Mouse (Mus musculus) fibroblast of lung, adult 2 months (primary cell): ENCODE data around the gene Mcrip2.
A peak's percentile ranks its signal among the peaks of the same experiment; 100 is the strongest.

Source experiments
- DNase-seq: peaks from one replicate; pipeline ENCODE4 v3.0.0-alpha.2; 2011; ENCODE audit warnings: low read depth

The Mcrip2 gene

DNA sequence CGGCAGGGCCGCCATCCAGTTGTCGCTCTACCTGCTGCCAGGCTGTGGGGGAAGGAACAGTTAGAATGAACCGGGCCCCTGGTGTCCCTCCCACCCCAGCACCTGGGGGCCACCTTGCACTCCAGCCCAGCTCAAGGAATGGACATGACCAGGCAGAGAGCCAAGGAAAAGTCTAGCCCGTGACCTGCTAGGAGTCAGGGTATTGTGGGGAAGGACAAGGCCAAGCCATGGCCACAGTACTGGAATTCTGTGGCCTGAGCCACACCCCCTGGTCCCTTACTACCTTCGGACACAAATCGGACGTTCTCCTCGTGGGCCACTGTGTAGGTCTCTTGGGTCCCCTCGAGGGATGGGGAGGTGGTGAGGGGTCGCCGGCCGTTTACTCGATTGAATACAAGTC is 4.3 kb downstream of the Mcrip2 start:
- DNase-seq = no peak

DNA sequence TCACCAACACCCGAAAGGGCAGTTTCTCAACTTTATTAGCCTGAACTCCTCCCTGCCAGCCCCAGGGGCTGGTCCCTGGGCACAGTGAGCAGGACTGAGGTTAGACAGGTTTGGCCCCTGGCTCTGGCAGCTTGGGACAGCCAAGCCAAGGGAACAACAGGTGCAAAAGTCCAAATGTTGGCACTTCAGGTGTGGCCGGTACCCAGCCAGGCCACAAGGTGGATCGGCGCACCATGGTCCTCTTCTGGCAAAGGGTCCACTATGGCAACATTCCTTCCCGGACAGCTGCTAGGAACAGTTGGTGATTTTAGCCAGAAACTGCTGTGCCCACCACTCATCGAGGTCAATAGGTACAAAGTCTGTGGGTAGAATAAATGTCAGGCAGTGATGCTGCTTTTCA is 4.9 kb downstream of the Mcrip2 start:
- DNase-seq = no peak

DNA sequence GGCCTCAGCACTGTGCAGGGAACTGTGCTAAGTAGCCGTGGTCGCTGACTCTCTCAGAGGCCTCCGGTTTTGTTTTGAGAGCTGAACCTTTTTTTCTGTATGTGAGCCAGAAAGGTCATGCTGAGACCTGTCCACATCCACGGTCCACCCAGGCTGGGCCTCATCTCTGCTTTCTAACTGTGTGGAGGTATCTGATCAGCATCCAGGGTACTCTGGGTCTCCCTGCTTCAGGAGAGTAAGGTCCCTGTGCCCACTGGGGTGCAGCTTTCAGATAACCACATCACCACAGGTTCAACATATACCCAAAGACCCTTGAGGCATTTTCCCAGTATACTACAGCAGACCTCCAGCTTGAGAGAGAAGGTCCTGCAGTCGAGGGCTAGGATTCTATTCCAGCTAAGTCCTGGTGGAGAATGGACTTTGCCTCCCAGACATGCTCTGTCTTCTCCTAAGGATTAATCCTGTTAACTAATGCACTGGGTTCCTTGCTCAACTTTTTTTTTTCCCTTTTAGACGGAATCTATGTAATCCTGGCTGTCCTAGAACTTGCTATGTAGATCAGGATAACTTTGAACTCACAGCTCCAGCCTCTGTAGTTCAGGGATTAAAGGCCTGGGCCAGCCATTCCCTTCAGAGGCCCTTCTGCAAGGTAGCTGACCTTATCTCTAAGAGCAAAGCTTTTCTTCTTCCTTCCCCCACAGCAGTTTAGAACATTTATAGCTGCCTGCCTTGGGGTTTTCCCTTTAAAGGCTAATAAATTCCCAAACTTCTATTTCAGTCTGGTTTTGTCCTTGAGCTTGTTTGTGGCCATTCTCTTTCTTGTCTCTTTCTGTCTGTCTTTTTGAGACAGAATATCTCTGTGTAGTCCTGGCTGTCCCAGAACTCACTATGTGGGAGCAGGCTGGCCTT is 6.6 kb downstream of the Mcrip2 start:
- no peak for DNase-seq

DNA sequence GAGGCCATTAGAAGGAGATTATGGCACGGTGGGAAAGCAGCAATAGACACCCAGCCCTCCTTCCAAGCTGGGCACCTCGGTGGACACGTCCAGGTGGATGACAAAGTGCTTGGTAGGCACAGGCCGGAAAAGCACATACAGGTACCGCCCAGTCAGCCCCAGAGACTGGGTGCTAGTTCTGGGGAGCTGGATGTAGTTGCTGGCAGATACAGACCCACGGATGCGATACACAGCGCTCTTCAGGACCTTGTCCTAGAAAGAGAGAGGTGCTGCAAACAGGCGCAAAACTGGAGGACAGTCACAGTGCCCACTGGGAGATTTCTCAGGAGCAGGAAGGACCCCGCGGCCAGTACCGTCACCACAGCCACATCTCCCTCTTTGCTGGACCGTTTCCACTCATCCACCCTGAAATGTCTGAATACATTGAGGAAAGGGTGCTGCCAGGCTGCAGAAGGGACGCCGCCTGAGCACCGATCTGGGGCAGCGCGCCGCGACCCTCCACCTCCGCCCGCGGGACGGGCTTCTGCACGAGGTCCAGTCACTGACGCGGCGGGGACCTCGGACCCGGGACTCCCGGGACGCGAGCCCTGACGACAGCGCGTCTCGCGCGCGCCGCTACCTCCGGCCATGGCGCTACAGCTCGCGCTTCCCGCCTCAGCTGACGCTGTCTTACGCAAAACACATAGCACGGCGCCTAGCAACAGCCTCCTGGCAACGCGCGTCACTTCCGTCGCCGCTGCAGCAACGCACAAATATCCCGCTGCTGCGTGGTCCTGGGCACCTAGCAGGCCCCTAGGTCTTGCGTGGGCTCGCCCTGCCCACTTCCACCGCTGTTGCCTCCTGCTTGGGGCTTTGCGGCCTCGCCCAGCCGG is 7.5 kb downstream of the Mcrip2 start, which contains the start of gene Wdr90:
Gene Wdr90 (minus strand): TSS at position 670 of the 872 bp plus-strand sequence.
- DNase-seq = peak; percentile 86

DNA sequence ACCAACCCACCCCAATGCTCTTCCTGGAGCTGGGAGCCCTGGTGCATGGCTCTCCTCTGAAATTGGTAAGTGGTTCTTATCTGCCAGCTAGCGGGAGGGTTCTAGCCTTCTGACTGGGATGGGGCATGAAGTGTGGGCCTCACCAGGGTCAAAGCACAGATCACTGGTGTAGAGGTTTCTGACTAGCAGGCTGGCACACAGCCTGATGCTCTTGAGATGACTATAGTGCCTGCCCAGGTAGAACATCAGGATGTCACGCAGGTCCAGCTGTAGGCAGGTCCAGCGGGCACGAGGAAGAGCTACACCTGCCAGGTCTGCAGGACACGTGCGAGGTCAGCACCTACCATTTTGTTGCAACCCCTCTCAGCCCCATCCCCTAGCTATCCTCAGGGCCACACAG is 8.3 kb downstream of the Mcrip2 start:
- DNase-seq = no peak

DNA sequence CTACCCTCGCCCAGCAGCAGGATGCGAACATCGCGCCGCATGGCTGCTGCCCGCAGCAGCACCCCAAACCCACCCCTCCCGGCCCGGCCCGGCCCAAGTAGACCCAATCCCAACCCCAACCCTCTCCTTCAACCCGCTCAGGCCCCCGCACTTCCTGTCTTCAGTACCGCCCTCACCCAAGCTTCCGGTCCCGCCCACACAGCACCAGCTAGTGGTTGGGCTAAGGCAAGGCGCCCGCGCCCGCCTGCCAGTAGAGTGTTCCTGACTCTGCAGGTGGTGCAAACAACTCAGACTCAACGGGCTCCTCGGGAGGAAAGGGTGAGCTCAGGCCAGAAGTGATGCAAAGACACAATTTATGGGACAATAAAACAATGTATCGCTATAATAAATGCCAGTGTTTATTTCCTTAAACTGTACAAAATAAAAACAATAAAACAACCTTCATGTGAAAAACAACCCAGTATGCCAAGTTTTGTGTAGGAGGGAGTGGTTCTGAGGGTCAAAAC is 24.1 kb downstream of the Mcrip2 start, which contains the start of gene Rhot2:
Gene Rhot2 (minus strand): TSS at position 456 of the 506 bp plus-strand sequence.
- peak; percentile 78 for DNase-seq

DNA sequence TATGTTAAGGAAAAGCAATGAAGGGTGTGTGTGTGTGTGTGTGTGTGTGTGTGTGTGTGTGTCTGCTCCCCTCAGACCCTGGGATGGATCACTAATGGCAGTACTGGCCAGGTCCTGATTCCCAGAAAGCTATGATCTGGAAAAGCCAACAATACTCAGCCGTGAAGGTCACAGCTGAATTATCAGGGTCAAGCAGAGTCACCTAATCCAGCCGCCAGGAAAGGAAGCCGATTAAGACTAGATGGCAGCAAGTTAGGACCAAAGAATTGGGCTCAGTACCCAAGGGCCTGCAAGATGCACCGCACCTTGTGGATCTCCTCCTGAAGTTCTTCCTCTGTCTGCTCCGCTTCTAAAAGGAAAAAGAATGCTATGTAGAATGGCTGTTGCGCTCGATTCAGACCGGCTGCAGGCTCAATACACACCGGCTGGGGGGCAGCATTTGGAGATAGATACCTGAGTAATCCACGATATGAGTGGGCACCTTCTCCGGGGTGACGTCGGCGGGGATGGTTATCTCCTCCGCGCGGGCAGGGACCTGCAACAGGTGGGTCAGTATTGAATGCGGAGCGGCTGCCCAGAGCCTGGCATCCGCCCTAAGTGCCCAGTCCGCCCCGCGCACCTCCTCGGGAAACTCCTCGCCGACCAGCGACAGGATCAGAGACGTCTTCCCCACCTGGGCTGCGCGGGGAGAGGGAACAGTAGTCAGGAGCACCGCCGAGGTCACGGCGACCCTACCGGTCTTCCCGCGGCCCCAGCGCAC is 24.7 kb downstream of the Mcrip2 start:
- DNase-seq = no peak

DNA sequence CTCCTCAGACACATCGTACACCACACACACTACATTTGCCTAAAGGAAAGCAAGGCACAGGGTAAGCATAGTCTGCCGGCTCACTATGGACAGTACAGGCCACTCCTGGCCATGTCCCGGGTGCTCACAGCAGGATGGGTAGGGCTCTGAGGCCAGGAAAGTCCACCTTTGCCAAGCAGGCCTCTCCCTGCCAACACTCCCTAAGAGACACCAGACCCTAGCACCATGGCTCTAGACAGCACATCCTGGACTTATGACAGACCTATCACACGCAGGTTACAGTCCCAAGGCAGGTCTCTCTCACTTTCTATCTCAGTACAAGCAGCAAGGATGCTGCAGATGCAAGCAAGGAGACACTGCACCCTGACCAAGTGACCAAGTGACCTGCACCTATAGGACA is 25.4 kb downstream of the Mcrip2 start:
- no peak for DNase-seq

DNA sequence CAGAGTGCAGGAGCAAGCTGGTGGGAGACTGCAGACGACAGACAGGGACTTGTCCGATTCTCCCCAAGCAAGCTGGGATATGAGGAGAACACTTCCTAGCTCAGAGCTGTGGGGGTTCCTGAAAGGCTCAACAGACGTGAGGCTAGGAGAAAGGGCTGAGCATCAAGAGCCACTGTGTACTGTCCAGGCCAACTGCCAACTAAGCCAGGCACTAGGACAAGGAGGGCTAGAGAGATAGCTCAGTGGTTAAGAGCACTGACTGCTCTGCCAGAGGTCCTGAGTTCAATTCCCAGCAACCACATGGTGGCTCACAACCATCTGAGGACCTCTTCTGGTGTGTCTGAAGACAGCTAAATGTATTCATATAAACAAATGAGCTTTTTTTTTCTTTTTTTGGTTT is 26.1 kb downstream of the Mcrip2 start:
- no peak for DNase-seq

DNA sequence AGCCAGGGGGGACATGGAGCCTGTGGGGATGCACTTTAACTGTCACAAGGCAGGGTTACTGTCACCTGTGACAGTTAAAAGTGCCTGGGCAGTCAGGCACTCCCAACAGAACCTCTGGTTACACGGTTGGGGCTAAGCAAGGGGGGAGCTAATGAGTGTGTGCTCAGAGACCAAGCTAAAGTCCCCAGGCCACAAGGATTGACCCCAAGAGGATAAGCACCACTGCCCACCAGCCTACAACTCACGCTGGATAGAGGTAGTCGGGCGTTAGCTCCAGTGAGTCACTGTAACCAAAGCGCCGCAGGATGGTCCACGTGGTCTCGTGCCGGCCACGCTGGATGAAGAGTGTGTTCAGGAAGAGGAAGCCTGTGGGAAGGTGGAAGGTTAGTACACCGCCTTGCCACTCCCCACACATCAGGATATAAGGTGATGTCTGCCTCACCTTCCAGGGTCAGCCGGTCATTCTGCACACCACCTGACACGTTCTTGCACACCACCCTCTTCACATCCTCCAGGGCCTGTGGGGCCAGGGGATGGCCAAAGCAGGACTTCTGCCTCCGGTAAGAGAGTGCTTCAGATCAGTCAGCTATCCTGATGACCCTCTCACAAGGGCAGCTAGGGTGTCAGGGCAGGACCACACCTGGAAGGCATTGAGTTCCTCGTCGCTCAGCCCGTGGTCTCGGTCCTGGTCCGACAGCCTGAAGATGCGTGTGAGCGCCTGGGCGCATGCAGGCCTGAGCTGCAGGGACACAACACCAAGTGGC is 27.3 kb downstream of the Mcrip2 start, which contains the start of gene Gm20683:
Gene Gm20683 (minus strand): TSS at position 647 of the 764 bp plus-strand sequence.
- no peak for DNase-seq

DNA sequence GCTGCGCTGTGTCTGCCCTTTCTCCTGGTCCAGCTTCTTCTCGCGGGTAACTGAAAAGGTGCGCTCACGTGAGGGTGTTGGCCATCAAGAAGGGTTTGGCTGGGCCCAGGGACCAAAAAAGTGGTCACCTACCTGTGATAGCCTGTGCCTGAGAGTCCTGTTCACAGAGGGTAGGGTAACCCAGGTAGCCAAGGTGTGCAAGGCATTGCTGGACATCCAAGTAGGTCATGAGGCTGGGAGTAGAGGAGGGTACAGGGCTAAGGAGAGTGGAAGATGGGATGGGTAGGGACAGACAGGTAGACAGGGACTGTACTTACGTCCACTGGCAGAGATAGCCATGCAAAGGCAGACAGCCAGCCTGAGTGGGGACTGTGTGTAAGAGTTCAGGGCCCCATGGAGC is 28.0 kb downstream of the Mcrip2 start:
- no peak for DNase-seq

DNA sequence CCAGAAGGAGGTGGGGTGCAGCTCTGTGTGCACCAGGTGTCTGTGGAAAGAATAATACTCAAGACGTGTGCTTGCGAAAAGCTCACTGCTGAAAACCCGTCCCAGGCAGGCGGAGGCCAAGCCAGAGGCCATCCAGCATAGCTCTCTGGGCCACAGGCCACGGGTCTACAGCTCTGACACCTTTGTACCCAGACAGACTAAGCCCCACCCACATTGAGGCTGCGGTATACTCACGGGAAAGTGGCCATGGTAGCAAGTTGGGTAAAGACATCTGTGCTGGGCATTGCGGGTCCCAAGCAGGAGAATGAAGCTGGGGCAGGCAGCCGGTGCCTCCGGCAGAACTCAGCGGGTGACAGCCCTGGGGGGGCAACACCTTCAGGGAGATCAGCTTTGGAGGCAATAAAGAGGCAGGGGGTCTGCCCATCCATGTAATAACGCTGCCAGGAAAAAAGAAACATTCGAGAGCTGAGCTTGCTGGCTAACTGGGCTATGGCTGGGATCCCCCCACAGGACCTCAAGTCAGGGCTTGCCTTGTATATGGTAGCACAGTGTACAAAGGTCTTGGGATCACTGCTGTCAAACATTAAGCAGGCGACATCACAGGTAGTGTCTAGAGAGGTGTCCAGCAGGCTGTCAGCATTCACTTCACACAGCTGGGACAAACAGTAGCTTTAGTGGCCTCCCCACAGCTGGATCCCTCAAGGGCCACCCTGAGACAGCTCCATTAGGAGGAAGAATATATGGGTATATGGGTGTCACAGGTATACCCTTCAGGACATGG is 28.9 kb downstream of the Mcrip2 start:
- no peak for DNase-seq

DNA sequence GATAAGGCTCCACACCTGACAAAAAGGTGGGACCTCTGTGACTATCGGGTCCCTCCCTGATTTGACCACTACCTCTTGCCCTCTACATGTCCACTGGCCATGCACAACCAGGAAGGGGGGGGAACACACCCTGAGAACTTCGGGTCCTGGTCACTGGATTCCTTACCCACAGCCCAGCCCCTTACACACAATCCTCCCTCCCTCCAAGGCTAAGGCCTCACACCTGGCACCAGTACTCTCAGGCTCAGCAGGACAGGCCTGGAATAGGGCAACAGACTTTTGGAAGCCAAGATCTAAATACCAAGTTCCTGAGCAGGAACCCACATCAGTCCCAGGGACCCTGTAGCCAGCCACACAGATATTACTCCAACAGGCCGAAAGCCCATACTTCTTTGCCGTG is 29.7 kb downstream of the Mcrip2 start:
- DNase-seq = no peak

DNA sequence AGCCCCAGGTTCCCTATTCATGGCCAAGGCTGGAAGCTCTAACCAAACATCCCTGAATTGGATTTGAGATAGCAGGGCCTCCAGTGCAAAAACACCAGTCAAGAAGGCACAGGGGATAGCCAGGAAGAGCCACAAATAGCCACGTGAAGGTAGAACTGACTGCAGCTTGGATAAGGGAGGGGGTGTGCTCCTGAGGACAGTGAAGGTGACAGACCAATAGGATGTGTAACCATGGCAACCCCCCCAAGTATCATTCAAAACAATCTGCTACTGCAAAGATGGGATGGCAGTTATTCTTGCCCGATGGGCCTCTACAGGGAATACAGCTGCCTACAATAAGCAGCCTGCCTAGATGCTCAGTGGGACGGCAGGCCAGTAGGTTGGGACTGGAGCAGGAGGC is 31.0 kb downstream of the Mcrip2 start:
- DNase-seq = no peak

DNA sequence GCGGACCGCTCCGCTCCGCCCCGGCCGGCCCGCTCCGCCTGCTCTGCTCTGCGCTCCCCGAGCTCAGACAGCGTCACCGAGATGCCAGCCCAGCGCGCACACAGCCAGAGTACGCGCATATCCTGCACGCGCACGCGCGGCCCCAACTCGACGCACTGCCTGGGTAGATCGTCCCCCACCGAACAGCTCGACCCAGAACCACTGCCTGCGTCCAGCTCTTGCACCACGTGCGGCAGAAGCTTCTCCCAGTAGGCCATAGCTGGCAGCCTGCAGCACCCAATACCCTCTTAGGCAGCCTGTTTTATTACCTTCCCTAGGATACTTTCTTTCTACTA is 31.5 kb downstream of the Mcrip2 start, which contains the start of gene Rhbdl1:
Gene Rhbdl1 (minus strand): TSS at position 220 of the 335 bp plus-strand sequence.
- no peak for DNase-seq

DNA sequence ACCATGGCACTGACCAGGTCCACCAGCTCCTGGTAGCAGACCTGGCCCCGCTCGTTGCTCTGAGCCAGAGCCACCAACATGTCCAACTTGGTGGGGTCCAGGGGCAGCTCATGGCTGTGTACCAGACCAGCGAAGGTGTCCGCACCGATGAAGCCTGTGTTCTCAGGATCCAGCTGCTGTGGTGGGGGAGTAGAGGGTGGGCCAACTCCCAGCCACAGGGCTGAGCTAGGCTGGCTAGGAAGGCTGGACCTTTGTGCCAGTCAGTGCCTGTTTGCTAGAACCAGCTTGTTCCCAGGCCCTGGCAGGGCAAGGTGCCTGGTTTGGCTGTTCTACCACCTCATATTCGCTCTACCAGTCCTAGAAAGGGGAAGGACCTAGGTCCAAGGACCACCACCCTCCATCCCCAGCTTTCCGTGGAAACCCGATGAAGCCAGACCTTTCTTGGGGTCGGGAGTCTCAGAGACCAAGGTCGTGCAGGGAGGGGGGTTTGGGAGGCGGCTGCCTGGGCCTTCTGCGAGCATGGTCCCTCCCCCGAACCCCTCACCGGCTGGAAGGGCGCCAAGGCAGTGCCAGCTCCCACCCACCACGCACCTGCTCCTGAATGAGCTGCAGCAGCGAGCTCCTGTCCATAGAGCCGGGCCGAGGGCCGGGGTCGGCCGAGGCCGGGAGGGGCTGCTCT is 32.0 kb downstream of the Mcrip2 start:
- DNase-seq = no peak

DNA sequence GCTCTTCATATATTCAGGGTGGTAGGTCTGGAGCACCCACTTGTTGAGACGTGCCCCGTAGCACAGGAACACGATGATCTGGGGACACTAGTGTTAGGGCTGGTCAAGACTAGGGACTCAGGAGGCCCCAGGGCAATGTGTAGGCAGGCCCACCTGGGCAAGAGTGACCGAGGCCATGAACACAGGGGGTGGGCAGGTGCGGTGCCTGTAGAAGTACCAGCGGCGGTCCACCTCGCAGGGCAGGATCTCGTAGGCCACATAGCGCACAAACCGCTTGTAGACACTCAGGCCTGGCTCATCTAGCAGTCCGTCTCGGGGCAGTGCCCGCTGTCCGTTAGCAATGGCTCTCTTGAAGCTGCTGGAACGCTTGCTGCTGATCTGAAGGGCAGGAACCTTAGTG is 32.7 kb downstream of the Mcrip2 start:
- no peak for DNase-seq

DNA sequence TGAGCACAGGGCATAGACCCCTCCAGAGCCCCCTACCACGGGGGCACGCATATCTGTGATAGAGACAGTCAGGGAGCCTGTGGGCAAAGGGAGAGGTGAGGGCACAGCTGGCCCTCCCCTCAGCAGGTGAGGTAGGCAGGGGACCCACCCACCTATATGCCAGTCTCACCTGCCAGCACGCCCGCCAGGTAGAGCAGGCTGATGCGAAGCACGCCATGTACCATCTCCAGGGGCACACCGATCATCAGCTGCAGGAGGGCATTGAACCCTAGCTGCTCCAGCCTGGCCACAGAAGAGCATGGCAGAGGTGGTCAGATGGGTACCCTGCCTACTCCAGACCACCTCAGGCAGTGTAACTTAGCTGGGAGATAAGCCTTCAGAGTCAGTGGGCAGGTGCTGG is 33.3 kb downstream of the Mcrip2 start:
- no peak for DNase-seq

DNA sequence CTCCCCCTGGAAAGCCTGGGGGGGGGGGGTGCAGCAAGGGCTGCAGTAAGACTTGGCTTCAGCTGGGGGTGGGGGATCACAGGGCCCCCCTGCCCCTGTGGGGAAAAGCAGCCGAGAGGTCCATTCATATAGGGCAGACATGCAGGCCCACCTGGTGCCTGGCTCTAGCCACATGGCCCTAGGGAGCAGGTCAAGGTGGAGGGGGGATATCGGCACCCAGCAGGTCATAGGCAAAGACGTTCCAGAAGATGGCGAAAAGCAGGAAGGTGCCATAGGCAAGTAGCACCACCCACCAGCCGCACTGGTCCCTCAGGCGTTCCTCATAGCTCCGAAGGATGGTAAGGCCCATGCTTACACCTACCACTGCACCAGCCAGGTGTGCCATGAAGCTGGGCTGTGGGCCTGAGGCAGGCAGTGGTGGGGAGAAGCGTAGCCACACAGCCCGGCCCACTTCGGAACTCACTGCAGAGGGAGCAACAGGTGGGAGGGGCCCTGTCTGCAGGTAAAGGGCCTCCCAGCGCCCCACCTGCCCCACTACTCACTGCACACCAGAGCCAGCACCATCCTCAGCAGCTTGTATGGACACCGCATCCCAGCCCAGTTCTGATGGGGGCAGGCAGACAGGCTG is 33.9 kb downstream of the Mcrip2 start:
- DNase-seq = no peak
